Mouse (Mus musculus) lung, postnatal 25 days (tissue): ENCODE measurements around the gene Ctnnd2.
A peak's percentile ranks its signal among the peaks of the same experiment; 100 is the strongest.

ENCODE experiments used
- DNase-seq: peaks from one replicate; pipeline ENCODE4 v3.0.0; 2022; ENCODE audit warnings: low spot score

The Ctnnd2 gene

GRCm38 (mm10) chr15:30541459-30541858 lies 369.1 kb downstream of the Ctnnd2 start:
- no peak for DNase-seq

GRCm38 (mm10) chr15:30548263-30548662 lies 375.9 kb downstream of the Ctnnd2 start:
- no peak for DNase-seq

- DNase-seq = no peak
These were observed 378.6 kb downstream of the Ctnnd2 start for GRCm38 (mm10) chr15:30550956-30551355.

GRCm38 (mm10) chr15:30553910-30554406 lies 381.6 kb downstream of the Ctnnd2 start:
- DNase-seq = no peak

- DNase-seq = no peak
These were observed 383.4 kb downstream of the Ctnnd2 start for GRCm38 (mm10) chr15:30555787-30556186.

- no peak for DNase-seq
These were observed 390.0 kb downstream of the Ctnnd2 start for GRCm38 (mm10) chr15:30562375-30562774.

- DNase-seq = no peak
These were observed 392.2 kb downstream of the Ctnnd2 start for GRCm38 (mm10) chr15:30564594-30564993.

- DNase-seq = no peak
These were observed 397.9 kb downstream of the Ctnnd2 start for GRCm38 (mm10) chr15:30570254-30570800.

- no peak for DNase-seq
These were observed 415.1 kb downstream of the Ctnnd2 start for GRCm38 (mm10) chr15:30587446-30587845.

- DNase-seq = no peak
These were observed 418.5 kb downstream of the Ctnnd2 start for GRCm38 (mm10) chr15:30590865-30591264.

GRCm38 (mm10) chr15:30595507-30595906 lies 423.1 kb downstream of the Ctnnd2 start:
- DNase-seq = no peak

- DNase-seq = peak; percentile 52
These were observed 438.2 kb downstream of the Ctnnd2 start for GRCm38 (mm10) chr15:30610613-30611012.

- no peak for DNase-seq
These were observed 443.1 kb downstream of the Ctnnd2 start for GRCm38 (mm10) chr15:30615451-30615850.

GRCm38 (mm10) chr15:30616861-30617260 lies 444.5 kb downstream of the Ctnnd2 start:
- no peak for DNase-seq

GRCm38 (mm10) chr15:30617932-30618331 lies 445.5 kb downstream of the Ctnnd2 start:
- no peak for DNase-seq

GRCm38 (mm10) chr15:30628524-30628923 lies 456.1 kb downstream of the Ctnnd2 start:
- DNase-seq = no peak

- DNase-seq = no peak
These were observed 459.8 kb downstream of the Ctnnd2 start for GRCm38 (mm10) chr15:30632113-30632735.

GRCm38 (mm10) chr15:30633917-30634316 lies 461.5 kb downstream of the Ctnnd2 start:
- DNase-seq = no peak

GRCm38 (mm10) chr15:30634522-30634921 lies 462.1 kb downstream of the Ctnnd2 start:
- DNase-seq = no peak

GRCm38 (mm10) chr15:30640651-30641050 lies 468.3 kb downstream of the Ctnnd2 start:
- no peak for DNase-seq

GRCm38 (mm10) chr15:30645688-30646087 lies 473.3 kb downstream of the Ctnnd2 start:
- no peak for DNase-seq

GRCm38 (mm10) chr15:30646501-30647431 lies 474.4 kb downstream of the Ctnnd2 start:
- no peak for DNase-seq
